9 mouse cellular contexts compared by ENCODE assay signal in the genomic region with DNA sequence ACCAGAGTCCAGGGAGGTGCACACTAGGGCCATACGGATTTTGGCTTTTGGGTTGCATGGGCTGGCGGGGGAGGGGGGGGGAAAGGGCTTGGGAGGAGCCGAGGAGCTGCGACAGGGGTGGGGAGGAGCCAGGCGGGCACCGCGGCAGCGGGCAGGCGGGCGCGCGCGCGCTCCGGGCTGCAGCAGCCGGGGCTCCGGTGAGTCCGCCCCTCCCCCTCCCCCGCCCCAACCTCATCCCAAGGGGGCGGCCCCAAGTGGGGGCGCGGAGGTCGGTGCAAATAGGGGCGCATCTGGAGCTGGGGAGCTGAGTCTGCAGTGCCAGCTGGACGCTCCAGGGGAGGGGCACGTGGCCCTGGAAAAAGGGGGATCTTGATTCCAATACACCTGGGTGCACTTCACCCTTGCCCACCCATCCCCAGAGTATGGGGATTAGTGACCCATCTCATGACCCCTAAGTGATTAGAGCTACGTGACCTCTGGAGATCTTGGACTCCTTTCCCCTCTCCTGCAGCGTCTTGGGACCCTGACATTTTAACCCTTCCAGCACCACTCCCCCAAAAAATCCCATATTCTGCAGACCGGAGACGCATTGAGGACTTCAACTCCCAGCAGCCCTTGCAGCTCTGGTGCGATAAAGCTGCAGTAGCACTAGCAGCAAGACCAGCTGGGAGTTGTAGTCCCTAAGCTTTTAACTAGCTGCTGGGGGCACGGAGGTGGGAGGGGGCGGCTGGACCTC. TPM values are rescaled to one million over a fixed set of nuclear protein-coding genes. Genes with fewer than 3 reads are reported as not detected.
DNase-seq lines count a peak whose midpoint lies in the region; ATAC-seq and TF ChIP-seq lines count a peak whose summit lies in the region.
"Had no signal": no experiment of that assay in that cellular context is flagged by ENCODE, and none has a peak within 500 bp of the region (broad histone marks: within the 10 kb centered on the region; RNA-seq: fewer than 3 reads in every experiment).

Syt3 (plus strand) TSS at position 123 of the 736 bp plus-strand sequence.

- no peaks in the 10 kb centered on the region for H3K36me3 ChIP-seq in hindbrain, postnatal 0 days (ENCODE audit: insufficient read depth, low read length)

- no peaks in the 10 kb centered on the region for H3K9me3 ChIP-seq in hindbrain, postnatal 0 days (ENCODE audit: low read length)

- peak; percentile 82 to 89 for DNase-seq in cerebellum, postnatal 36 days
- peak; percentile 68 for DNase-seq in gastrocnemius, adult 18-20 months (ENCODE audit: low spot score)
- DNase-seq in hindbrain, postnatal 0 days (ENCODE audit: low spot score): peak; percentile 91
- DNase-seq in left cerebral cortex, adult 18-20 months (ENCODE audit: low spot score in 2 of 2): peak; percentile 74 to 79
- peak; percentile 81 for DNase-seq in lung, postnatal 36 days
- peak; percentile 84 for DNase-seq in right cerebral cortex, adult 18-20 months
- no peak for DNase-seq in spleen, adult 12 weeks (ENCODE audit: low spot score)

- no peaks in the 10 kb centered on the region for H3K27me3 ChIP-seq in hindbrain, postnatal 0 days (ENCODE audit: insufficient read depth, low read length)

- H3K4me2 ChIP-seq in hindbrain, postnatal 0 days (ENCODE audit: low read depth, low read length): peak within 1 kb of the TSS; percentile 94

- H3K9ac ChIP-seq in hindbrain, postnatal 0 days (replicated peaks; ENCODE audit: low read length): peak within 1 kb of the TSS; percentile 72

- H3K27ac ChIP-seq in hindbrain, postnatal 0 days: peak within 1 kb of the TSS; percentile 83

- under 1% methylated on average over 19 of the region's 33 CpGs for WGBS in hindbrain, postnatal 0 days

- ATAC-seq in activated CD4-positive, CD25-positive, alpha-beta regulatory T cell, adult 4 months: peak; percentile 75
- ATAC-seq in hindbrain, postnatal 0 days: peak; percentile 87

- no peaks in the 10 kb centered on the region for H3K4me1 ChIP-seq in hindbrain, postnatal 0 days (ENCODE audit: insufficient read depth, low read length)

- no peak for TF ChIP-seq CTCF in hindbrain, postnatal 0 days (IDR thresholded peaks at IDR 0.05; ENCODE audit: low read depth)

- peak within 1 kb of the TSS; percentile 59 for H3K4me3 ChIP-seq in hindbrain, postnatal 0 days (ENCODE audit: low read length)
- H3K4me3 ChIP-seq: myocyte had no signal

RNA-seq across cellular contexts. Expression of gene Syt3, which starts in this region (rescaled TPM):
- polyA plus RNA-seq in activated CD4-positive, CD25-positive, alpha-beta regulatory T cell, adult 4 months (2017; shearing (Covaris generic)): not detected
- 1 to 10 TPM; 3.4 to 4.8 TPM for total RNA-seq in gastrocnemius, adult 18-20 months (2021)
- 130 and 154 TPM in 2 replicates for total RNA-seq in hindbrain, postnatal 0 days (2014; rRNA removed)
- 73.7 and 79.2 TPM in 2 replicates for polyA plus RNA-seq in hindbrain, postnatal 0 days (2015; fragmentation: Nextera tagmentation; extraction: Ambion mirVana)
- total RNA-seq in left cerebral cortex, adult 18-20 months (2021): 10 to 100 TPM; 56.6 to 66.2 TPM
- polyA plus RNA-seq: myocyte had no signal

Comparison
In these comparisons a context has a peak if more than half of its experiments do, and no peak if none do; other contexts are left out.
1. RNA of gene Syt3 (total RNA-seq): 130 to 154 TPM in hindbrain, postnatal 0 days and 56.6 to 66.2 TPM in left cerebral cortex, adult 18-20 months; 3.4 to 4.8 TPM in gastrocnemius, adult 18-20 months; every median in the first group is over 4 times any median in the second.
2. RNA of gene Syt3 (polyA plus RNA-seq): 73.7 to 79.2 TPM in hindbrain, postnatal 0 days; not detected in activated CD4-positive, CD25-positive, alpha-beta regulatory T cell, adult 4 months; every median in the first group is over 10 times any median in the second.
3. Peak in ATAC-seq in activated CD4-positive, CD25-positive, alpha-beta regulatory T cell, adult 4 months; RNA of the gene not detected or under 1 TPM.